Mouse (Mus musculus): ENCODE data around the gene Lca5l.

DNA sequence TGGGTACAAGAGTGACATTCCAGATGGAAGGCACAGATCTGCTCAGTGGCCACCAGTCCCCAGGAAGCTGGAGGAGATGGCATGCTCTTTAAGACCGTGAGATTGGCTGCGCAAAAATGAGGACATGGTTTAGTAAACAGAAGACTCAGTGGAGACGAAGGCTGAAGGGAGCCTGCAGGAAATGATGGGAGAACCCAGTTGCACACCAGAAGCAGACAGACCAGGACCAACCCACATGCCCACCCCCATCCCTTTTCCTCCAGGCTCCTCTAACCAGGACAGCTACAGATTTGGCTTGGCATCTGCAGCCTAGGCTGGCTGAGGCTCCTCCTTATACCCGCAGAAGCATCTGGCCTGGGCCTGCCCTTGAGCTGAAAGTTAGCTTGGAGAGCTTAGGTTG is 30.7 kb downstream of the Lca5l start:
- TF ChIP-seq POLR2A (IDR thresholded peaks at IDR 0.05; ENCODE audit: extremely low read depth, insufficient read depth, low read length) (no peak), CTCF (IDR thresholded peaks at IDR 0.05; ENCODE audit: extremely low read depth, insufficient read depth, low read length) (no peak)

All from cortical plate, adult 2 months (tissue).